Comparison of ENCODE assay signal across 9 mouse cellular contexts in genomic region chr3:129969031-129969430, GRCm38 (mm10). TPM values are rescaled to one million over a fixed set of nuclear protein-coding genes. Genes with fewer than 3 reads are reported as not detected.
DNase-seq lines count a peak whose midpoint lies in the region; ATAC-seq and TF ChIP-seq lines count a peak whose summit lies in the region.
"Had no signal": no experiment of that assay in that cellular context is flagged by ENCODE, and none has a peak within 500 bp of the region (broad histone marks: within the 10 kb centered on the region; RNA-seq: fewer than 3 reads in every experiment).

No protein-coding gene starts in this region.

- peak overlapping the region; percentile 67; the same call in 1 of the 2 replicates for H3K9ac ChIP-seq in heart, embryonic 14.5 days (ENCODE audit: low read length)
- no peak overlapping the region for H3K9ac ChIP-seq in hindbrain, embryonic 12.5 days
- H3K9ac ChIP-seq in midbrain, embryonic 11.5 days (ENCODE audit: low read length) = peak overlapping the region; percentile 59; the same call in 1 of the 2 replicates

- 27% methylated on average over 10 of the region's 10 CpGs for WGBS in heart, embryonic 14.5 days
- WGBS in bone marrow, adult 2 months = 24% methylated on average over 10 of the region's 10 CpGs
- 40% methylated on average over 10 of the region's 10 CpGs for WGBS in hindbrain, embryonic 12.5 days
- 33% methylated on average over 10 of the region's 10 CpGs for WGBS in midbrain, embryonic 11.5 days

- H3K27ac ChIP-seq in heart, embryonic 14.5 days (replicated peaks in 1 of 2; ENCODE audit: control insufficient read depth in 1 of 2, insufficient read depth in 1 of 2, low read depth in 2 of 2, low read length in 2 of 2) = no peak overlapping the region
- peak overlapping the region; percentile 57 for H3K27ac ChIP-seq in bone marrow, adult 2 months (ENCODE audit: control insufficient read depth, insufficient read depth, low read depth, low read length, poor library complexity)
- H3K27ac ChIP-seq in hindbrain, embryonic 12.5 days = no peak overlapping the region
- H3K27ac ChIP-seq in midbrain, embryonic 11.5 days (ENCODE audit: low read depth, low read length) = no peak overlapping the region

- H3K36me3 ChIP-seq in heart, embryonic 14.5 days (ENCODE audit: control insufficient read depth, insufficient read depth, low read length) = no peaks in the 10 kb centered on the region
- no peaks in the 10 kb centered on the region for H3K36me3 ChIP-seq in hindbrain, embryonic 12.5 days
- no peaks in the 10 kb centered on the region for H3K36me3 ChIP-seq in midbrain, embryonic 11.5 days (ENCODE audit: control insufficient read depth, insufficient read depth, low read length)

- H3K4me1 ChIP-seq in heart, embryonic 14.5 days (ENCODE audit: control insufficient read depth in 2 of 2, insufficient read depth in 2 of 2, low read length in 2 of 2) = peaks cover 9% of the 10 kb centered on the region in 2 experiments
- peaks cover 1% of the 10 kb centered on the region for H3K4me1 ChIP-seq in bone marrow, adult 2 months (ENCODE audit: control insufficient read depth, insufficient read depth, low read length)
- H3K4me1 ChIP-seq in hindbrain, embryonic 12.5 days = peaks cover 22% of the 10 kb centered on the region
- 0 out of 2 replicates have a peak, but pooled peaks cover 2% of the 10 kb centered on the region for H3K4me1 ChIP-seq in midbrain, embryonic 11.5 days (ENCODE audit: control insufficient read depth, insufficient read depth, low read length)

- TF ChIP-seq CTCF in bone marrow, adult 2 months (IDR thresholded peaks at IDR 0.05; ENCODE audit: control insufficient read depth, insufficient read depth, low read length) = no peak

- no peak for TF ChIP-seq POLR2A in bone marrow, adult 2 months (IDR thresholded peaks at IDR 0.05; ENCODE audit: borderline replicate concordance, control insufficient read depth, low read depth, low read length)

- DNase-seq in heart, postnatal 14 days = no peak
- DNase-seq in midbrain, embryonic 11.5 days (ENCODE audit: low spot score, missing footprints) = no peak
- DNase-seq in ovary, postnatal 36 days (ENCODE audit: low spot score) = no peak
- no peak for DNase-seq in layer of hippocampus, adult 9-10 months (ENCODE audit: low spot score)

- no peaks in the 10 kb centered on the region for H3K9me3 ChIP-seq in heart, embryonic 14.5 days (ENCODE audit: control insufficient read depth, low read length)
- H3K9me3 ChIP-seq in hindbrain, embryonic 12.5 days (replicated peaks) = no peaks in the 10 kb centered on the region
- H3K9me3 ChIP-seq in midbrain, embryonic 11.5 days (ENCODE audit: control insufficient read depth, low read length) = no peaks in the 10 kb centered on the region

- peaks cover 13% of the 10 kb centered on the region for H3K27me3 ChIP-seq in heart, embryonic 14.5 days (ENCODE audit: control insufficient read depth, insufficient read depth, low read length)
- peaks cover 26% of the 10 kb centered on the region for H3K27me3 ChIP-seq in hindbrain, embryonic 12.5 days
- peaks cover 14% of the 10 kb centered on the region for H3K27me3 ChIP-seq in midbrain, embryonic 11.5 days (ENCODE audit: control insufficient read depth, insufficient read depth, low read length)

- peak overlapping the region; percentile 100 for H3K4me2 ChIP-seq in heart, embryonic 14.5 days (ENCODE audit: low read length)
- H3K4me2 ChIP-seq in hindbrain, embryonic 12.5 days (replicated peaks) = peak overlapping the region; percentile 100
- peak overlapping the region; percentile 99 for H3K4me2 ChIP-seq in midbrain, embryonic 11.5 days

- peak overlapping the region; percentile 46 to 69 for H3K4me3 ChIP-seq in heart, embryonic 14.5 days (ENCODE audit: control insufficient read depth in 1 of 2, insufficient read depth in 1 of 2, low read depth in 1 of 2, low read length in 2 of 2)
- peak overlapping the region; percentile 66 for H3K4me3 ChIP-seq in bone marrow, adult 2 months (replicated peaks; ENCODE audit: control insufficient read depth, low read depth, low read length)
- peak overlapping the region; percentile 59 for H3K4me3 ChIP-seq in hindbrain, embryonic 12.5 days
- peak overlapping the region; percentile 63 for H3K4me3 ChIP-seq in midbrain, embryonic 11.5 days (ENCODE audit: low read depth, low read length)

- intact Hi-C loops in heart, postnatal 14 days (cut with DNase I) = no loop called here

- ATAC-seq in heart, embryonic 14.5 days (ENCODE audit: insufficient number of reproducible peaks, insufficient read depth, low FRiP score, low read depth) = no peak
- ATAC-seq in hindbrain, embryonic 12.5 days (ENCODE audit: low FRiP score) = peak; percentile 20; the same call in 1 of the 2 replicates
- ATAC-seq in midbrain, embryonic 11.5 days (ENCODE audit: low FRiP score) = peak; percentile 38; the same call in 1 of the 2 replicates
- no peak; the same call in 1 of the 2 replicates for ATAC-seq in monocyte, adult 5-6 weeks (replicated peaks; ENCODE audit: insufficient number of reproducible peaks, low FRiP score, low TSS enrichment, poor library complexity, severe bottlenecking)

RNA-seq across cellular contexts. Expression of gene Mcub, which starts 1.0 kb away (rescaled TPM):
- 4.7 and 5.1 TPM in 2 replicates for polyA plus RNA-seq in heart, embryonic 14.5 days (2014; fragmentation: Nextera tagmentation; extraction: Ambion mirVana)
- total RNA-seq in heart, postnatal 14 days (2021) = 1 to 10 TPM; 2.2 to 2.6 TPM
- 2.3 TPM in 1 of 2 replicates, not detected in the other for polyA plus RNA-seq in bone marrow, adult 2 months (2011; ENCODE audit: insufficient read depth, insufficient read length, low replicate concordance, missing spikeins)
- polyA plus RNA-seq in hindbrain, embryonic 12.5 days (2016; fragmentation: Nextera tagmentation; extraction: Ambion mirVana) = 2.4 and 3.3 TPM in 2 replicates
- 2.5 and 2.8 TPM in 2 replicates for polyA plus RNA-seq in midbrain, embryonic 11.5 days (2014; fragmentation: Nextera tagmentation; extraction: Ambion mirVana)
- total RNA-seq in monocyte, adult 5-6 weeks (2017) = 28.2 to 53.7 TPM (median 52.6 TPM) in 3 replicates
- total RNA-seq: MEL had no signal

Comparison
In these comparisons a context has a peak if more than half of its experiments do, and no peak if none do; other contexts are left out.
1. ATAC-seq: peak in hindbrain, embryonic 12.5 days (single experiment) and midbrain, embryonic 11.5 days (single experiment); none in heart, embryonic 14.5 days (single experiment) and monocyte, adult 5-6 weeks (single experiment).
2. Peak in every context shown above with its lines, with median percentiles within 50 percentile points of each other: H3K4me2 ChIP-seq and H3K4me3 ChIP-seq.